Mouse (Mus musculus) intestine, embryonic 15.5 days (tissue): Measurements from ENCODE around the gene Dstn. TPM values are rescaled to one million over a fixed set of nuclear protein-coding genes. Genes with fewer than 3 reads are reported as not detected.

Experiments used
- ATAC-seq: fragments of 200-750 bp; cut with Nextera tagmentation; 2 replicates; pipeline ENCODE4 v1.8.0; 2017; ENCODE audit warnings: moderate TSS enrichment, moderate library complexity
- H3K27ac ChIP-seq: fragments of 300-500 bp; sonication (generic); 2 replicates; pipeline ENCODE4 v1.5.1; 2015; ENCODE audit warnings: mild to moderate bottlenecking, inconsistent platforms
- H3K27me3 ChIP-seq: fragments of 300-500 bp; sonication (generic); replicated peaks from 2 replicates; pipeline ENCODE4 v1.6.1; 2015; ENCODE audit warnings: inconsistent platforms
- H3K36me3 ChIP-seq: fragments of 300-500 bp; sonication (generic); 2 replicates; pipeline ENCODE4 v1.6.1; 2015; ENCODE audit warnings: inconsistent platforms
- H3K4me1 ChIP-seq: fragments of 300-500 bp; sonication (generic); replicated peaks from 2 replicates; pipeline ENCODE4 v1.6.1; 2015; ENCODE audit warnings: inconsistent platforms
- H3K4me2 ChIP-seq: fragments of 300-500 bp; sonication (generic); replicated peaks from 2 replicates; pipeline ENCODE4 v1.6.1; 2015; ENCODE audit warnings: mild to moderate bottlenecking, inconsistent platforms
- H3K4me3 ChIP-seq: fragments of 300-500 bp; sonication (generic); replicated peaks from 2 replicates; pipeline ENCODE4 v1.5.1; 2015; ENCODE audit warnings: inconsistent platforms
- H3K9ac ChIP-seq: fragments of 300-500 bp; sonication (generic); 2 replicates; pipeline ENCODE4 v1.6.1; 2015; ENCODE audit warnings: inconsistent platforms
- H3K9me3 ChIP-seq: fragments of 300-500 bp; sonication (generic); 2 replicates; pipeline ENCODE4 v1.6.1; 2016; ENCODE audit warnings: inconsistent platforms
- WGBS: fragments of 180-500 bp; shearing (Covaris S2); methylation state at CpG from one replicate; pipeline ENCODE4 v1.1.7; 2015; 5-methylcytosine and 5-hydroxymethylcytosine counted together
- polyA plus RNA-seq: library from polyadenylated mRNA; unstranded; fragments of >200 nt; fragmentation: Nextera tagmentation; extraction: Ambion mirVana; gene quantifications from 2 replicates; pipeline ENCODE4 v1.2.1, GENCODE M21; 2015

Gene Dstn
- polyA plus RNA-seq, 1 experiment from 2014 or later = 711 TPM

- H3K9me3 ChIP-seq = no peaks in the 10 kb centered on the region
- H3K27ac ChIP-seq = 0 out of 2 replicates have a peak overlapping the region, but pooled peaks have one; percentile 17
- no peaks in the 10 kb centered on the region for H3K4me1 ChIP-seq
- WGBS = 84% methylated on average over 3 of the region's 3 CpGs
- ATAC-seq = no peak
- no peak overlapping the region for H3K4me3 ChIP-seq
- H3K36me3 ChIP-seq = peaks cover 89% of the 10 kb centered on the region
- no peaks in the 10 kb centered on the region for H3K27me3 ChIP-seq
- H3K4me2 ChIP-seq = no peak overlapping the region
- H3K9ac ChIP-seq = no peak overlapping the region
These were observed 32.9 kb downstream of the Dstn start for GRCm38 (mm10) chr2:143947981-143948380.

DNA sequence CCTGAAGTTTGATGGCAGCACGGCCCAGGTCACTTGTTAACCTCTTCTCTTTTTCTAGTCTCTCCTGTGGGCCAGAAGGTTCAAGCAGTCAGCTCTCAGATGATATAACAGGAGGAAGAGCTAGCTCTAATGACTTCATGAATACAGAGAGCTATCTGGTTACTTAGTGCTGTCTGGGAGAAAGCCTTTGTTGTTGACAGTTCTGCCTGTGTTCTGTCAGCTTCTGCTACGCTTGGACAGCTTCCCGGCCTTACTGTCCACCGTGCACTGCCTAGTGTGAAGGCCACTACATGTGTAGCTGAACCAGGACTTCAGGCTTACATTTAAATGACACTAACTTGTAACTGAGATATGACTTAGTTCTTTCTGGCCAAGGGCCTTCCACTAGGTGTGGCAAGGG is 33.3 kb downstream of the Dstn start:
- no peak for ATAC-seq
- Histone ChIP-seq H3K27ac (0 out of 2 replicates have a peak overlapping the region, but pooled peaks have one; percentile 17), H3K9ac (no peak overlapping the region), H3K27me3 (no peaks in the 10 kb centered on the region), H3K4me1 (no peaks in the 10 kb centered on the region), H3K9me3 (no peaks in the 10 kb centered on the region), H3K4me2 (no peak overlapping the region), H3K4me3 (no peak overlapping the region), H3K36me3 (peaks cover 92% of the 10 kb centered on the region)
- 73% methylated on average over 4 of the region's 4 CpGs for WGBS

DNA sequence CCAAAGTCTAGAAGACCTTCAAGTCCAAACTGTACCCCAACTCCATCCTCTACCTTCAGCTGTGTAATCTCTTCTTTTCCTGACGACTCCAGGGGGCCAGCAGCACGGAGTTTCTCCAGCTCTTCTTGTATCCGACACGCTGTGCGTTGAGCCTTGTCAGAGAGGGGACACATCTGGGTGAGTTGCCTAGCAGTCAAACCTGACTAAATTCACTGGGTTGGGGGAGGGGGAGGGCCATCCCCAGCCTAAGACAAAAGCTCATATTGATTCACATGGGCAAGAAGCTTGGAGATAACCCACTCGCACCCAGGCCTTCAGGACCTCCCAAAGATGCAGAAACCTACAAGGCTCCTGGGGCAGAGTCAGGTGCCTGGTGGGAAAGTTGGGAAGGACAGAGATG is 34.1 kb downstream of the Dstn start:
- Histone ChIP-seq H3K9me3 (no peaks in the 10 kb centered on the region), H3K36me3 (peaks cover 92% of the 10 kb centered on the region), H3K9ac (no peak overlapping the region), H3K4me1 (no peaks in the 10 kb centered on the region), H3K4me3 (no peak overlapping the region), H3K4me2 (no peak overlapping the region), H3K27ac (no peak overlapping the region), H3K27me3 (no peaks in the 10 kb centered on the region)
- ATAC-seq = no peak
- 98% methylated on average over 6 of the region's 6 CpGs for WGBS

- Histone ChIP-seq H3K4me2 (no peak overlapping the region), H3K36me3 (peaks cover 93% of the 10 kb centered on the region), H3K27ac (no peak overlapping the region), H3K9ac (no peak overlapping the region), H3K4me1 (no peaks in the 10 kb centered on the region), H3K9me3 (no peaks in the 10 kb centered on the region), H3K4me3 (no peak overlapping the region), H3K27me3 (no peaks in the 10 kb centered on the region)
- no peak for ATAC-seq
- WGBS = 84% methylated on average over 5 of the region's 5 CpGs
These were observed 35.3 kb downstream of the Dstn start for GRCm38 (mm10) chr2:143950290-143951027.

- Histone ChIP-seq H3K9ac (no peak overlapping the region), H3K4me3 (no peak overlapping the region), H3K36me3 (peaks cover 96% of the 10 kb centered on the region), H3K27ac (no peak overlapping the region), H3K4me2 (no peak overlapping the region), H3K9me3 (no peaks in the 10 kb centered on the region), H3K4me1 (no peaks in the 10 kb centered on the region), H3K27me3 (no peaks in the 10 kb centered on the region)
- no peak for ATAC-seq
- 74% methylated on average over 1 of the region's 1 CpGs for WGBS
These were observed 35.9 kb downstream of the Dstn start for GRCm38 (mm10) chr2:143951028-143951420.

- H3K27ac ChIP-seq = no peak overlapping the region
- no peak overlapping the region for H3K4me2 ChIP-seq
- no peaks in the 10 kb centered on the region for H3K9me3 ChIP-seq
- H3K27me3 ChIP-seq = no peaks in the 10 kb centered on the region
- H3K4me3 ChIP-seq = no peak overlapping the region
- WGBS = 69% methylated on average over 5 of the region's 5 CpGs
- no peaks in the 10 kb centered on the region for H3K4me1 ChIP-seq
- H3K36me3 ChIP-seq = peaks cover 96% of the 10 kb centered on the region
- H3K9ac ChIP-seq = no peak overlapping the region
- ATAC-seq = 0 out of 2 replicates have a peak, but pooled peaks have one; percentile 7
These were observed 36.6 kb downstream of the Dstn start for GRCm38 (mm10) chr2:143951546-143952315.

DNA sequence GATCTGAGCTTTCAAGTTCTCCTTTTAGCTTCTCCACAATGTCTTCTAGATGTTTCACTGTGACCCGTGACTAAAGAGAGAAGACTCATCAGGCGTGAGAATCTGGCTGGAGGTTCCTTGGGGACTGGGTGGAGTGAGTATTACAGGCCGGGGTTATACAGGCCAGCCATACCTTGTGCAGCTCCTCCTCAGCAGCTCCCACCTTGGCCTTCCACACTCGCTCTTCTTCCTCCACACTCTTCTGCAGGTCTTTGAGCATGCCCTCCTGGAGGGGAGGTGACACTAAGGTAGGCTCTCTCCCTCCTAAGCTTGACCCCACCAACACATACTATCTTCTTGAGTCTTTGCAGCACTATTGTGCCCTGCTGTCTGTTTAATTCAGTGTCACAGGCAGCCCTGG is 38.8 kb downstream of the Dstn start:
- WGBS = 93% methylated on average over 4 of the region's 4 CpGs
- no peaks in the 10 kb centered on the region for H3K27me3 ChIP-seq

DNA sequence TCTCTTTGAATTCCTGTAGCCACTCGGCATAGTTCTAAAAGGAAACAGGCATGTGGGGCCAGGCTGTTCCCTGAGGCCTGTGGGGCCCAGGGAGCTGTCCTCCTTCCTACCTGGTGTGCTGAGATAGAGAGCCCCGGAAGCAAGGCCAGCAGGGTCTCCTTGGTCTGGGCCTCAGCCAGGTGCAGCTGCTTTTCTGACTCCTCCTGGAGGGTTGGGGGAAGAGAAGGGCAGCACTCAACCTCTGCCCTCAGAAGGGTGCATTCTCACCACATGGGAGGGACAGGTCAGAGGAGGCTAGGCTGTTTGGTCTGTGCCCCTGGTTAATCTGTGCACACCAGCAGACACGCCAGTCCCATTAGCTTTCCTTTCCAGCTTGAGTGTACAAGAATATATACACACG is 39.9 kb downstream of the Dstn start:
- Histone ChIP-seq H3K27me3 (no peaks in the 10 kb centered on the region), H3K4me2 (no peak overlapping the region), H3K27ac (no peak overlapping the region), H3K36me3 (peaks cover 81% of the 10 kb centered on the region), H3K9me3 (no peaks in the 10 kb centered on the region), H3K4me3 (no peak overlapping the region), H3K4me1 (no peaks in the 10 kb centered on the region), H3K9ac (no peak overlapping the region)
- no peak for ATAC-seq
- 88% methylated on average over 4 of the region's 4 CpGs for WGBS

More for the DNA sequence above, 38.8 kb downstream of the Dstn start:
- Histone ChIP-seq H3K27ac (no peak overlapping the region), H3K36me3 (peaks cover 89% of the 10 kb centered on the region), H3K9ac (no peak overlapping the region), H3K4me3 (no peak overlapping the region), H3K4me2 (no peak overlapping the region), H3K9me3 (no peaks in the 10 kb centered on the region), H3K4me1 (no peaks in the 10 kb centered on the region)
- no peak for ATAC-seq

DNA sequence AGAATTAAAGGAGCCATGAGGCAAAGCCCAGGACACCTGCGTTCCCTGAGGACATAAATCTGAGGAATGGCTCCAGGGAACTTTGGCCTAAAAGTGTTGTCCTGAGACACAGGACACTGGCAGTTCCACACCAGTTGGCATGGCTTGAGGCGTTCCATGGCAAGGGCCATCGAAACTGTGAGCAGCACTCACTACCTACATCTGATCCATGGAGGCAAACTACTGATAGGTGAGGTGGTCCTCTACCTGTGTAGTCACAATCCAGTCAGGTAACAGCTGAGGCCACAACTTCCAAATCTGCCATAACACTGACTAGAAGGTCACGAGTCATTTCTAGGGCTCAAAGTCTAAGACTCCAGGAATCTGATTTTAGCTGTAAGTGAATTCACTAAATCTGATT is 40.6 kb downstream of the Dstn start:
- H3K4me3 ChIP-seq = no peak overlapping the region
- H3K4me2 ChIP-seq = no peak overlapping the region
- no peak overlapping the region for H3K27ac ChIP-seq
- ATAC-seq = no peak
- H3K9me3 ChIP-seq = no peaks in the 10 kb centered on the region
- H3K36me3 ChIP-seq = peaks cover 77% of the 10 kb centered on the region
- 94% methylated on average over 4 of the region's 4 CpGs for WGBS
- no peak overlapping the region for H3K9ac ChIP-seq
- H3K4me1 ChIP-seq = no peaks in the 10 kb centered on the region
- H3K27me3 ChIP-seq = no peaks in the 10 kb centered on the region

- peaks cover 73% of the 10 kb centered on the region for H3K36me3 ChIP-seq
- H3K4me3 ChIP-seq = no peak overlapping the region
- no peaks in the 10 kb centered on the region for H3K4me1 ChIP-seq
- 94% methylated on average over 5 of the region's 5 CpGs for WGBS
- H3K4me2 ChIP-seq = no peak overlapping the region
- no peak for ATAC-seq
- no peak overlapping the region for H3K27ac ChIP-seq
- H3K9me3 ChIP-seq = no peaks in the 10 kb centered on the region
- H3K9ac ChIP-seq = no peak overlapping the region
- H3K27me3 ChIP-seq = no peaks in the 10 kb centered on the region
These were observed 47.1 kb downstream of the Dstn start for GRCm38 (mm10) chr2:143962192-143962591.

GRCm38 (mm10) chr2:143963318-143963717 is 48.2 kb downstream of the Dstn start:
- H3K27me3 ChIP-seq = no peaks in the 10 kb centered on the region
- ATAC-seq = no peak

DNA sequence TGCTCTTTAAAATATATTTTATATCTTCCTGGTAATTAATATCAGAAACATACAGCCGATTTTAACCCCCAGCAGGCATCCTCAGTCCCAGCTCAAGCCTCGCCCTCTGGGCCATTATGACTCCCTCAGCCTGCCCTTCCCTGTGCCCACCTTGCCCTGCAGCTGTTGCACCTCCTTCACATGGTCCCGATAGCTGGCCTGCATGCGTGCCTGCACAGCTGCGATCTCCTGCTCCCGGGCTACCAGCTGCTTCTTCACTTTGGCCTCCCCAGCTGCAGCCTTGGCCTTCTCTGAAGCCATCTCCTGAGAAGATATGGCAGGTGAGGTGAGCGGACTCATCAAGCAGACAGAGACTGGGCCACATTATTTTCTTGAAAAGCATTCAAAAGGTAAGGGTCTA is 54.1 kb downstream of the Dstn start:
- Histone ChIP-seq H3K36me3 (peaks cover 87% of the 10 kb centered on the region), H3K27me3 (no peaks in the 10 kb centered on the region)
- 89% methylated on average over 7 of the region's 7 CpGs for WGBS

More at GRCm38 (mm10) chr2:143963318-143963717, 48.2 kb downstream of the Dstn start:
- 100% methylated on average over 1 of the region's 1 CpGs for WGBS
- Histone ChIP-seq H3K4me3 (no peak overlapping the region), H3K27ac (no peak overlapping the region), H3K9me3 (no peaks in the 10 kb centered on the region), H3K36me3 (peaks cover 72% of the 10 kb centered on the region), H3K9ac (no peak overlapping the region), H3K4me2 (no peak overlapping the region), H3K4me1 (no peaks in the 10 kb centered on the region)

More for the DNA sequence above, 54.1 kb downstream of the Dstn start:
- Histone ChIP-seq H3K27ac (no peak overlapping the region), H3K4me1 (no peaks in the 10 kb centered on the region), H3K9ac (no peak overlapping the region), H3K4me2 (no peak overlapping the region), H3K4me3 (no peak overlapping the region), H3K9me3 (no peaks in the 10 kb centered on the region)
- ATAC-seq = no peak
